Mouse (Mus musculus) stomach, embryonic 14.5 days (tissue): Measurements from ENCODE around the gene Ogfod3. TPM values are rescaled to one million over a fixed set of nuclear protein-coding genes. Genes with fewer than 3 reads are reported as not detected.

Experiments
- ATAC-seq: fragments of 200-750 bp; cut with Nextera tagmentation; 2 replicates; pipeline ENCODE4 v1.8.0; 2017; ENCODE audit warnings: low read depth, moderate TSS enrichment; ENCODE audit not compliant: insufficient number of reproducible peaks, insufficient read depth, low FRiP score
- H3K27ac ChIP-seq: fragments of 300-500 bp; sonication (generic); 2 replicates; pipeline ENCODE4 v1.5.1; 2014; ENCODE audit warnings: mild to moderate bottlenecking, low read length, moderate library complexity, mixed read lengths
- H3K27me3 ChIP-seq: fragments of 300-500 bp; sonication (generic); 2 replicates; pipeline ENCODE4 v1.6.1; 2014; ENCODE audit warnings: low read length, control low read depth, mixed read lengths; ENCODE audit not compliant: control insufficient read depth, insufficient read depth
- H3K36me3 ChIP-seq: fragments of 300-500 bp; sonication (generic); 2 replicates; pipeline ENCODE4 v1.6.1; 2014; ENCODE audit warnings: mild to moderate bottlenecking, control low read depth, low read length, moderate library complexity, mixed read lengths; ENCODE audit not compliant: control insufficient read depth, insufficient read depth
- H3K4me1 ChIP-seq: fragments of 300-500 bp; sonication (generic); 2 replicates; pipeline ENCODE4 v1.6.1; 2014; ENCODE audit warnings: low read length, control low read depth, mixed read lengths; ENCODE audit not compliant: control insufficient read depth, insufficient read depth
- H3K4me2 ChIP-seq: fragments of 300-500 bp; sonication (generic); replicated peaks from 2 replicates; pipeline ENCODE4 v1.6.1; 2014; ENCODE audit warnings: low read depth, low read length, control low read depth
- H3K4me3 ChIP-seq: fragments of 300-500 bp; sonication (generic); 2 replicates; pipeline ENCODE4 v1.5.1; 2014; ENCODE audit warnings: low read depth, low read length, control low read depth
- H3K9ac ChIP-seq: fragments of 300-500 bp; sonication (generic); replicated peaks from 2 replicates; pipeline ENCODE4 v1.6.1; 2014; ENCODE audit warnings: low read depth, mild to moderate bottlenecking, control low read depth, low read length, moderate library complexity, mixed read lengths
- H3K9me3 ChIP-seq: fragments of 300-500 bp; sonication (generic); 2 replicates; pipeline ENCODE4 v1.6.1; 2016; ENCODE audit warnings: low read depth, low read length, control low read depth; ENCODE audit not compliant: control insufficient read depth
- WGBS: fragments of 180-500 bp; shearing (Covaris S2); extraction: QIAGEN DNeasy Blood & Tissue Kit; methylation state at CpG from one replicate; pipeline ENCODE4 v1.1.7; 2014; 5-methylcytosine and 5-hydroxymethylcytosine counted together
- polyA plus RNA-seq: library from polyadenylated mRNA; unstranded; fragments of >200 nt; fragmentation: Nextera tagmentation; extraction: Ambion mirVana; gene quantifications from 2 replicates; pipeline ENCODE4 v1.2.1, GENCODE M21; 2014

Ogfod3 gene
- polyA plus RNA-seq, 1 experiment from 2014 or later: 34.7 TPM

DNA sequence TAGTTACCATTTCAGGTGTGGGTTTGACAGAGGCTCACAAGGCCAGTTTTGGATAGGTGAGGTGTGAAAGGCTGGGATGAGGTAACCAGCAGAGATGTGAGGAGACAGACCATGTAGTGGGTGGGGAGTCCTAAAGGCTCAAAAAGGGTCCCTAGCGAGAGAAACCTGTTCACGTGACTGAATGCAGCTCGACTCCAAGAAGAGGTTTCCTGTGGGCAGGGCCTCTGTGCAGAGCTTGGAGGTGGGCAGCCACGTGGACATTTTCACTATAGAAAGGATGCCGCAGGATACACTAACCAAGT lies 701 bp downstream of the Ogfod3 start:
- Histone ChIP-seq H3K4me1 (0 out of 2 replicates have a peak, but pooled peaks cover 4% of the 10 kb centered on the region), H3K36me3 (peaks cover 6% of the 10 kb centered on the region), H3K9me3 (no peaks in the 10 kb centered on the region), H3K9ac (no peak overlapping the region), H3K27me3 (no peaks in the 10 kb centered on the region), H3K27ac (peak overlapping the region; percentile 44; the same call in 1 of the 2 replicates), H3K4me3 (peak overlapping the region; percentile 72), H3K4me2 (peak overlapping the region; percentile 72)
- ATAC-seq: no peak
- 0% methylated on average over 5 of the region's 5 CpGs for whole genome bisulfite sequencing

DNA sequence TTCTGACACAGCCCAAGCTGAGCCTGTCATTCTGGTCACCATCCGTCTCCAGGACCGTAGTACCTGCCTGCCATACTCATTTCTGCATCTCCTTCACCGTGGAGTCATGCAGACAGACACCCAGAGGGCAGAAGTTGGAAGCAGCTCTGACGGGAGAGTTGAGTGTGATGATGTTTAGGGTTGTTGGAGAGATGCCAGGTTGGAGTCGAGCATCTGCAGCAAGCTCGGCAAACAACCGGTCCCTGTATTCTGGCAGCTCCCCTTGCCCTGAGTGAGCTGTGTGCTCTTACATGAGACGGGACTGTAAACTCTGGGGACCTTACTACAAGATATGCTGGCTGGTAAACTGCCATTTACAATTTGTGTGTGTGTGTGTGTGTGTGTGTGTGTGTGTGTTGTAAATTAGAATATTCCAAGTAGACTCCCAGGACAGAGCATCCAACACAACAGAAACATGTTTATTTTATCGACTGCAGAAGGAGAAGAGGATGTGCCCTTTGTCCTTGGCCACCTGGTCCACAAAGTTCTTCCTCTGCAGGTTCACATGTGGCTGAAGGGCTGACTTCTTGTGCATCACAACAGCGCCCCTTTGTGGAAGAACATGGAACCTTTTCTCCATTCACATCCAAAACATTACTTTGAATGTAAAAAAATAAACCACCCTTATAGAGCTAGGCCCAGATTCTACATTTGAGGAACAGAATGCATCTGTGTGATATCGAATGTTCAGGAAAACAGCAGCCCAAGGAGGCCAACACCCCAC lies 2.9 kb downstream of the Ogfod3 start:
- Histone ChIP-seq H3K4me2 (no peak overlapping the region), H3K27ac (no peak overlapping the region), H3K9me3 (no peaks in the 10 kb centered on the region), H3K9ac (no peak overlapping the region), H3K4me1 (0 out of 2 replicates have a peak, but pooled peaks cover 4% of the 10 kb centered on the region), H3K4me3 (no peak overlapping the region), H3K36me3 (no peaks in the 10 kb centered on the region), H3K27me3 (no peaks in the 10 kb centered on the region)
- ATAC-seq: no peak
- WGBS: 38% methylated on average over 11 of the region's 11 CpGs

GRCm38 (mm10) chr11:121200781-121201180 lies 3.7 kb downstream of the Ogfod3 start:
- H3K4me2 ChIP-seq: no peak overlapping the region
- H3K9ac ChIP-seq: no peak overlapping the region
- H3K9me3 ChIP-seq: no peaks in the 10 kb centered on the region
- 85% methylated on average over 6 of the region's 6 CpGs for WGBS
- H3K4me1 ChIP-seq: 0 out of 2 replicates have a peak, but pooled peaks cover 4% of the 10 kb centered on the region
- ATAC-seq: no peak
- no peaks in the 10 kb centered on the region for H3K27me3 ChIP-seq
- no peak overlapping the region for H3K27ac ChIP-seq
- H3K4me3 ChIP-seq: no peak overlapping the region
- H3K36me3 ChIP-seq: no peaks in the 10 kb centered on the region

DNA sequence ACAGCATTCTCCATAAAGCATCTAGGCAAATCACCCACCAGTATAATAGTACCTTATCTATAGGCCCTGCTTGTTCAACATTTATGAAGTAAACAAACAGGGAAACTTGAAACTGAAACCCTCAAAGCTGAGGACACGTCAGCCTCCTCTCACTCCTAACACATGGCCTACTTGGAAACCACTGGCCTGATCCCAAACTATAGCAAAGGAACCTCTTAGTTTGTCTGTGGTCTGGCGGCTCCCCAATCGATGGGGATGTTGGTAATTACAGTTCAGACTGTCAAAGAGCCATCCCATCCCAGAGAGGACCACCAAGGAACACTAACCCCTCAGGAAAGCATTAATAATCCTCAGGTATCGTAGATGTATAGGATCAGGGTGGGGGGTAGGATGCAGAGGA lies 4.7 kb downstream of the Ogfod3 start:
- H3K27ac ChIP-seq: no peak overlapping the region
- H3K9ac ChIP-seq: no peak overlapping the region
- H3K27me3 ChIP-seq: no peaks in the 10 kb centered on the region
- no peak overlapping the region for H3K4me2 ChIP-seq
- no peak for ATAC-seq
- no peaks in the 10 kb centered on the region for H3K4me1 ChIP-seq
- 82% methylated on average over 4 of the region's 4 CpGs for WGBS
- H3K36me3 ChIP-seq: no peaks in the 10 kb centered on the region
- H3K9me3 ChIP-seq: no peaks in the 10 kb centered on the region
- H3K4me3 ChIP-seq: no peak overlapping the region

GRCm38 (mm10) chr11:121198622-121199021 lies 5.9 kb downstream of the Ogfod3 start:
- Histone ChIP-seq H3K4me2 (no peak overlapping the region), H3K9me3 (no peaks in the 10 kb centered on the region), H3K36me3 (no peaks in the 10 kb centered on the region), H3K9ac (no peak overlapping the region), H3K27ac (no peak overlapping the region), H3K4me1 (no peaks in the 10 kb centered on the region), H3K27me3 (no peaks in the 10 kb centered on the region), H3K4me3 (no peak overlapping the region)
- ATAC-seq: no peak
- WGBS: 13% methylated on average over 2 of the region's 2 CpGs

GRCm38 (mm10) chr11:121193415-121193814 lies 11.1 kb downstream of the Ogfod3 start:
- no peaks in the 10 kb centered on the region for H3K9me3 ChIP-seq
- WGBS: 87% methylated on average over 3 of the region's 3 CpGs
- no peaks in the 10 kb centered on the region for H3K4me1 ChIP-seq

GRCm38 (mm10) chr11:121192742-121193141 lies 11.8 kb downstream of the Ogfod3 start:
- Histone ChIP-seq H3K4me3 (no peak overlapping the region), H3K27me3 (no peaks in the 10 kb centered on the region), H3K36me3 (no peaks in the 10 kb centered on the region), H3K4me1 (no peaks in the 10 kb centered on the region), H3K9ac (no peak overlapping the region), H3K27ac (no peak overlapping the region), H3K4me2 (no peak overlapping the region), H3K9me3 (no peaks in the 10 kb centered on the region)
- ATAC-seq: no peak
- WGBS: 70% methylated on average over 2 of the region's 2 CpGs

More at GRCm38 (mm10) chr11:121193415-121193814, 11.1 kb downstream of the Ogfod3 start:
- Histone ChIP-seq H3K9ac (no peak overlapping the region), H3K4me2 (no peak overlapping the region), H3K36me3 (no peaks in the 10 kb centered on the region), H3K27me3 (no peaks in the 10 kb centered on the region), H3K4me3 (no peak overlapping the region), H3K27ac (no peak overlapping the region)
- ATAC-seq: no peak

GRCm38 (mm10) chr11:121189681-121190080 lies 14.8 kb downstream of the Ogfod3 start:
- no peak overlapping the region for H3K4me3 ChIP-seq
- H3K27ac ChIP-seq: no peak overlapping the region
- no peak overlapping the region for H3K9ac ChIP-seq
- no peaks in the 10 kb centered on the region for H3K36me3 ChIP-seq
- no peak for ATAC-seq
- H3K4me1 ChIP-seq: no peaks in the 10 kb centered on the region
- no peaks in the 10 kb centered on the region for H3K9me3 ChIP-seq
- H3K27me3 ChIP-seq: no peaks in the 10 kb centered on the region
- WGBS: 78% methylated on average over 3 of the region's 3 CpGs
- H3K4me2 ChIP-seq: no peak overlapping the region
